Mouse (Mus musculus) MEL (cell line): ENCODE measurements around the gene Entpd5. TPM values are rescaled to one million over a fixed set of nuclear protein-coding genes. Genes with fewer than 3 reads are reported as not detected.

ENCODE experiments used
- DNase-seq: peaks from one replicate; pipeline ENCODE4 v3.0.0; 2011; ENCODE audit warnings: low read depth, low spot score
- H3K27ac ChIP-seq: 2 replicates; pipeline ENCODE4 v1.5.1; 2012; ENCODE audit warnings: low read depth, mild to moderate bottlenecking, control low read depth, low read length, moderate library complexity; ENCODE audit not compliant: control insufficient read depth
- H3K27me3 ChIP-seq, 2 experiments: fragments of 150-350 bp in 1 of 2; sonication (generic) in 1 of 2; 2 replicates each; pipeline ENCODE4 v1.6.1; 2012; ENCODE audit warnings: low read length in 2 of 2, mild to moderate bottlenecking in 2 of 2, improper control_type of control experiment in 1 of 2, moderate library complexity in 1 of 2; ENCODE audit not compliant: insufficient read depth in 2 of 2, control insufficient read depth in 1 of 2
- H3K36me3 ChIP-seq, 2 experiments: 2 replicates each; pipeline ENCODE4 v1.6.1; 2012 to 2014; ENCODE audit warnings: low read length in 2 of 2, improper control_type of control experiment in 1 of 2, inconsistent platforms in 1 of 2, mild to moderate bottlenecking in 1 of 2; ENCODE audit not compliant: insufficient read depth in 2 of 2, control insufficient read depth in 1 of 2
- H3K4me1 ChIP-seq, 2 experiments: fragments of 150-350 bp in 1 of 2; sonication (generic) in 1 of 2; 2 replicates each; pipeline ENCODE4 v1.6.1; 2012; ENCODE audit warnings: low read length in 2 of 2, improper control_type of control experiment in 1 of 2, mild to moderate bottlenecking in 1 of 2; ENCODE audit not compliant: insufficient read depth in 2 of 2, control insufficient read depth in 1 of 2
- H3K4me3 ChIP-seq, 2 experiments: fragments of 150-350 bp in 1 of 2; sonication (generic) in 1 of 2; 2 replicates each; pipeline ENCODE4 v1.5.1; 2012; ENCODE audit warnings: low read depth in 2 of 2, low read length in 2 of 2, mild to moderate bottlenecking in 2 of 2, moderate library complexity in 2 of 2, control low read depth in 1 of 2, improper control_type of control experiment in 1 of 2; ENCODE audit not compliant: control insufficient read depth in 1 of 2, insufficient read depth in 1 of 2
- H3K79me2 ChIP-seq: 2 replicates; pipeline ENCODE4 v1.6.1; 2012; ENCODE audit warnings: mild to moderate bottlenecking, low read length, moderate library complexity; ENCODE audit not compliant: control insufficient read depth, poor library complexity, insufficient read depth
- H3K9ac ChIP-seq: 2 replicates; pipeline ENCODE4 v1.6.1; 2012; ENCODE audit warnings: low read depth, mild to moderate bottlenecking, control low read depth, low read length, moderate library complexity; ENCODE audit not compliant: control insufficient read depth, poor library complexity, severe bottlenecking
- H3K9me3 ChIP-seq: fragments of 150-350 bp; sonication (generic); replicated peaks from 2 replicates; pipeline ENCODE4 v1.6.1; 2012; ENCODE audit warnings: mild to moderate bottlenecking, low read length, improper control_type of control experiment, moderate library complexity; ENCODE audit not compliant: insufficient read depth
- CHD1 ChIP-seq: IDR thresholded peaks from 2 replicates; pipeline ENCODE4 v1.6.1; 2012; ENCODE audit warnings: low read depth, mild to moderate bottlenecking, inconsistent platforms, low read length, improper control_type of control experiment
- CTCF ChIP-seq, 3 experiments: IDR thresholded peaks in 2 of 3; conservative IDR thresholded peaks in 1 of 3; 2 replicates each; pipeline ENCODE4 v1.5.1; 2011 to 2012; ENCODE audit warnings: low read length in 3 of 3, low read depth in 2 of 3, mild to moderate bottlenecking in 2 of 3, improper control_type of control experiment in 1 of 3, inconsistent platforms in 1 of 3, mixed read lengths in 1 of 3, moderate library complexity in 1 of 3; ENCODE audit not compliant: control insufficient read depth in 1 of 3, insufficient read depth in 1 of 3, poor library complexity in 1 of 3, severe bottlenecking in 1 of 3
- E2F4 ChIP-seq: IDR thresholded peaks from 2 replicates; pipeline ENCODE4 v1.6.1; 2011; ENCODE audit warnings: low read depth, low read length, improper control_type of control experiment, borderline replicate concordance
- ELF1 ChIP-seq: IDR thresholded peaks from 2 replicates; pipeline ENCODE4 v1.6.1; 2014; ENCODE audit warnings: low read depth, mild to moderate bottlenecking, inconsistent platforms, low read length, improper control_type of control experiment, moderate library complexity
- GABPA ChIP-seq: IDR thresholded peaks from 2 replicates; pipeline ENCODE4 v1.6.1; 2012; ENCODE audit warnings: low read depth, mild to moderate bottlenecking, inconsistent platforms, low read length, improper control_type of control experiment, moderate library complexity
- HCFC1 ChIP-seq: IDR thresholded peaks from 2 replicates; pipeline ENCODE4 v1.6.1; 2012; ENCODE audit warnings: low read depth, mild to moderate bottlenecking, inconsistent platforms, low read length, improper control_type of control experiment, moderate library complexity
- MAFK ChIP-seq: IDR thresholded peaks from 2 replicates; pipeline ENCODE4 v1.6.1; 2011; ENCODE audit warnings: low read depth, mild to moderate bottlenecking, low read length, improper control_type of control experiment, borderline replicate concordance
- MAZ ChIP-seq: IDR thresholded peaks from 2 replicates; pipeline ENCODE4 v1.6.1; 2012; ENCODE audit warnings: low read depth, mild to moderate bottlenecking, inconsistent platforms, low read length, improper control_type of control experiment
- MEF2A ChIP-seq: IDR thresholded peaks from 2 replicates; pipeline ENCODE4 v1.6.1; 2014; ENCODE audit warnings: low read depth, mild to moderate bottlenecking, inconsistent platforms, low read length, improper control_type of control experiment; ENCODE audit not compliant: poor library complexity, insufficient replicate concordance, severe bottlenecking; ENCODE audit errors: extremely low read depth
- MXI1 ChIP-seq: IDR thresholded peaks from 2 replicates; pipeline ENCODE4 v1.6.1; 2011; ENCODE audit warnings: mild to moderate bottlenecking, low read depth, low read length, improper control_type of control experiment
- POLR2AphosphoS2 ChIP-seq: IDR thresholded peaks from 2 replicates; pipeline ENCODE4 v1.6.1; 2011; ENCODE audit warnings: low read length, improper control_type of control experiment
- POLR2AphosphoS5 ChIP-seq: IDR thresholded peaks from 2 replicates; pipeline ENCODE4 v1.6.1; 2012; ENCODE audit warnings: low read depth, borderline replicate concordance, mild to moderate bottlenecking, inconsistent platforms, low read length, moderate library complexity, mixed read lengths
- RAD21 ChIP-seq: IDR thresholded peaks from 2 replicates; pipeline ENCODE4 v1.6.1; 2011; ENCODE audit warnings: mild to moderate bottlenecking, low read depth, low read length, improper control_type of control experiment
- RCOR1 ChIP-seq: IDR thresholded peaks from 2 replicates; pipeline ENCODE4 v1.6.1; 2012; ENCODE audit warnings: low read depth, mild to moderate bottlenecking, inconsistent platforms, low read length, improper control_type of control experiment
- SIN3A ChIP-seq: IDR thresholded peaks from 2 replicates; pipeline ENCODE4 v1.6.1; 2012; ENCODE audit warnings: low read length, improper control_type of control experiment, inconsistent platforms
- SMC3 ChIP-seq: IDR thresholded peaks from 2 replicates; pipeline ENCODE4 v1.6.1; 2011; ENCODE audit warnings: low read depth, low read length, improper control_type of control experiment
- UBTF ChIP-seq: IDR thresholded peaks from 2 replicates; pipeline ENCODE4 v1.6.1; 2012; ENCODE audit warnings: low read depth, mild to moderate bottlenecking, inconsistent platforms, low read length, improper control_type of control experiment, moderate library complexity, borderline replicate concordance; ENCODE audit not compliant: insufficient read depth
- USF1 ChIP-seq: IDR thresholded peaks from 2 replicates; pipeline ENCODE4 v1.6.1; 2014; ENCODE audit warnings: low read depth, mild to moderate bottlenecking, inconsistent platforms, low read length, improper control_type of control experiment, moderate library complexity
- USF2 ChIP-seq, 2 experiments: IDR thresholded peaks; 2 replicates each; pipeline ENCODE4 v1.6.1; 2011 to 2012; ENCODE audit warnings: improper control_type of control experiment in 2 of 2, low read length in 2 of 2, borderline replicate concordance in 1 of 2, inconsistent platforms in 1 of 2, low read depth in 1 of 2, mild to moderate bottlenecking in 1 of 2; ENCODE audit not compliant: insufficient read depth in 1 of 2
- ZC3H11A ChIP-seq: IDR thresholded peaks from 2 replicates; pipeline ENCODE4 v1.6.1; 2012; ENCODE audit warnings: low read depth, mild to moderate bottlenecking, inconsistent platforms, low read length, improper control_type of control experiment
- ZNF384 ChIP-seq: IDR thresholded peaks from 2 replicates; pipeline ENCODE4 v1.6.1; 2012; ENCODE audit warnings: low read depth, mild to moderate bottlenecking, inconsistent platforms, low read length, improper control_type of control experiment
- polyA plus RNA-seq, 2 experiments: library from polyadenylated mRNA; stranded (reverse) in 1 of 2; unstranded in 1 of 2; fragments of >175 nt in 1 of 2; fragments of >200 nt in 1 of 2; gene quantifications; 2 replicates each; pipeline versions ENCODE4 v1.2.1 to v1.2.4; 2012; ENCODE audit warnings: low replicate concordance in 2 of 2, low read depth in 1 of 2; ENCODE audit not compliant: insufficient read length in 2 of 2, insufficient read depth in 1 of 2, missing spikeins in 1 of 2
- total RNA-seq: library from RNA; depleted of rRNA; stranded (reverse); fragments of 300-350 nt; gene quantifications from 2 replicates; pipeline ENCODE4 v1.2.3, GENCODE M21; 2012

The Entpd5 gene
- total and polyA plus RNA-seq, 3 experiments: 5.7 to 12.8 TPM; not detected in 1

DNA sequence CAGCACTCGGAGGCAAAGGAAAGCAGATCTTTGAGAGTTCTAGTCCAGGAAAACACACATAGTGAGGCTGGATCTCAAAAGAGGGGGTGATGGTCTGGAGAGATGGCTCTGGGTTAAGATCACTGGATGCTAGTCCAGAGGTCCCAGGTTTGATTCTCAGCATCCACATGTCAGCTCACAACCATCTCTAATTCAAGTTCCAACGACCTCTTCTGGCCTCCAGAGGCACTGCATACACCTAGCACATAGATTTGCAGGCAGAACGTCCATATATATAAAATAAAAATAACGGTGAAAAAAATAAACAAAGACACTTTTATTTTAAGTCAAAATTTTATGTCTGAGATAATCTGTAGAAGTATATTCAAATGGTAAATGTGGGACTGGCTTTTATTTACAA, 1.6 kb downstream of the Entpd5 start:
- peak; percentile 52 for DNase-seq
- peaks cover 4 to 8% of the 10 kb centered on the region in 2 experiments; a peak in 3 of 4 replicates for H3K4me1 ChIP-seq
- peaks cover 0 to 8% of the 10 kb centered on the region in 2 experiments; a peak in 3 of 4 replicates for H3K36me3 ChIP-seq
- no peaks in the 10 kb centered on the region for H3K9me3 ChIP-seq
- H3K79me2 ChIP-seq: no peaks in the 10 kb centered on the region; the same call in 1 of the 2 replicates
- no peak overlapping the region for H3K27ac ChIP-seq
- no peak for TF ChIP-seq UBTF
- TF ChIP-seq ZNF384: no peak
- no peak for TF ChIP-seq ELF1
- TF ChIP-seq E2F4: no peak
- TF ChIP-seq USF2 (IDR thresholded peaks at IDR 0.05; ENCODE audit: borderline replicate concordance in 1 of 2, insufficient read depth in 1 of 2, low read depth in 1 of 2, low read length in 2 of 2): no peak
- no peak for TF ChIP-seq MAZ
- no peak for TF ChIP-seq CHD1
- TF ChIP-seq CTCF (IDR thresholded peaks at IDR 0.05 in 2 of 3, conservative IDR thresholded peaks at IDR 0.05 in 1 of 3; ENCODE audit: control insufficient read depth in 1 of 3, insufficient read depth in 1 of 3, low read depth in 2 of 3, low read length in 3 of 3, poor library complexity in 1 of 3, severe bottlenecking in 1 of 3): peak in 2 of 3 experiments; percentile 22 to 32; a peak in 2 of 6 replicates
- peak; percentile 9 for TF ChIP-seq RAD21
- TF ChIP-seq SIN3A: no peak
- no peak for TF ChIP-seq GABPA
- peak; percentile 21; the same call in 1 of the 2 replicates for TF ChIP-seq SMC3
- no peak for TF ChIP-seq USF1
- no peak for TF ChIP-seq POLR2AphosphoS2
- no peak for TF ChIP-seq ZC3H11A
- peak overlapping the region in 1 of 2 experiments; percentile 94; a peak in 2 of 4 replicates for H3K4me3 ChIP-seq
- H3K9ac ChIP-seq: no peak overlapping the region
- no peaks in the 10 kb centered on the region for H3K27me3 ChIP-seq

DNA sequence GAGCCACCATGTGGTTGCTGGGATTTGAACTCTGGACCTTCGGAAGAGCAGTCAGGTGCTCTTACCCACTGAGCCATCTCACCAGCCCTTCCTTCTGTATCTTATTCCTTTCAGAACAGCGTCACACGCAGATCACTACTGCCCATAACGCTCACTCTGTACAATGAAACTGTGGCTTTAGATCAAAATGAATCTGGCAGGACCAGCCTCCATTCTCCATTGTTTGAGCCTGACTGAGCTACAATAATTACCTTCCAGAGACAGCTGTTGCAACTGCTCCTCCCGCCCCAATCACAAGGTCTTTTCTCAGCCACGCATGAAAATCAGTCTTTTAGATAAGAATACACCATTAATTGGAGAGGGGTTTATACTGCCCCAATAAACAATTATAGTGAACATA, 4.3 kb downstream of the Entpd5 start:
- H3K27ac ChIP-seq: no peak overlapping the region

More for the DNA sequence above, 4.3 kb downstream of the Entpd5 start:
- no peak for DNase-seq
- H3K9ac ChIP-seq: no peak overlapping the region
- H3K4me3 ChIP-seq: no peak overlapping the region
- H3K9me3 ChIP-seq: no peaks in the 10 kb centered on the region
- H3K79me2 ChIP-seq: no peaks in the 10 kb centered on the region; the same call in 1 of the 2 replicates
- TF ChIP-seq HCFC1: no peak
- no peak for TF ChIP-seq RCOR1
- TF ChIP-seq POLR2AphosphoS5: no peak
- TF ChIP-seq MAFK: no peak
- no peak for TF ChIP-seq MXI1
- TF ChIP-seq CTCF (IDR thresholded peaks at IDR 0.05 in 2 of 3, conservative IDR thresholded peaks at IDR 0.05 in 1 of 3; ENCODE audit: control insufficient read depth in 1 of 3, insufficient read depth in 1 of 3, low read depth in 2 of 3, low read length in 3 of 3, poor library complexity in 1 of 3, severe bottlenecking in 1 of 3): no peak
- TF ChIP-seq MEF2A: no peak
- H3K36me3 ChIP-seq: peaks cover 0 to 21% of the 10 kb centered on the region in 2 experiments; a peak in 3 of 4 replicates
- no peaks in the 10 kb centered on the region for H3K27me3 ChIP-seq
- peaks cover 14 to 20% of the 10 kb centered on the region in 2 experiments for H3K4me1 ChIP-seq
